Mouse (Mus musculus) kidney, adult 2 months (tissue): ENCODE data around the gene Upf2.

Source experiments
- CTCF ChIP-seq: fragments of 200-500 bp; conservative IDR thresholded peaks from 2 replicates; pipeline ENCODE4 v1.5.1; 2011; ENCODE audit warnings: low read depth, mild to moderate bottlenecking, control low read depth, low read length, moderate library complexity, mixed read lengths; ENCODE audit not compliant: insufficient read depth, insufficient read length
- POLR2A ChIP-seq: fragments of 200-500 bp; IDR thresholded peaks from one replicate; pipeline ENCODE4 v1.6.1; 2011; ENCODE audit warnings: low read depth, low read length, control low read depth

DNA sequence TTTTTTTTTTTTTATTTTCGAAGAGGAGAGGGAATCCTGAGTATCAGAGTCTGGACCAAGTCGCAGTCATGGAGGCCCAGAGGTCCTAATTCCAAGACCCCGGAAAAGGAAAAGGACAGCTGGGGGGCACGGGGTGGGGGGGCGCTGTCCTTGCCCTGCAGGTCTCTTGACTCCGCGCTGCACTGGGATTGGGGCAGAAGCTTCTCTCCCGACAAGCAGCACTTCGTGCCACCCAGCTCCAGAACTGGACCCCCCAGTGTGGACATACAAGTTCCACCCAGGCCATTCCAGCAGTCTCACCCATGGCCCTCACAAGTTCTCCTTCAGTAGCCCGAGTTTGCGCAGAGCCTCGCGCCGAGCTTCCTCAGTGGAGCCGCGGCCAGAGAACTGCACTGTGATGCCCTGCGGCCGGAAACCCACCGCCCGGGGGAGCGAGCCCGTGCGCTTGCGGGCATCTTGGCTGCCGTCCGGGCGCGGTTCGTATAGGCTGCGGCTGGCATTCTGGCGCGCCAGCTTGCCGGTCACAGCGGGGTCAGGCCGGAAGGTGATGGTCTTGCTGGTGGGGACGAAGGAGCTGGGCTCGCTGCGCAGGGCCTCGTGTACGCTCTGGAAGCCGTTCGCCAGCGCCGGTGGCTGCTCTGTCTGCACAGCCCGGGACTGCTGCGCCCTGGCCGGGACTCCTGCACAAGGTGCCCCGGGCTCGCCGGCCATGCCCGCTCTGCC is 148.9 kb downstream of the Upf2 start:
- TF ChIP-seq CTCF (no peak), POLR2A (no peak)
